In genomic region chr13:12105830-12106628, GRCm38 (mm10) we compare ENCODE assay signal across 8 mouse cellular contexts. TPM values are rescaled to one million over a fixed set of nuclear protein-coding genes. Genes with fewer than 3 reads are reported as not detected.
DNase-seq lines count a peak whose midpoint lies in the region; ATAC-seq and TF ChIP-seq lines count a peak whose summit lies in the region.
"Had no signal": no experiment of that assay in that cellular context is flagged by ENCODE, and none has a peak within 500 bp of the region (broad histone marks: within the 10 kb centered on the region; RNA-seq: fewer than 3 reads in every experiment).

No protein-coding gene starts in this region.

- peak overlapping the region; percentile 99 for H3K27ac ChIP-seq in cortical plate, adult 2 months (ENCODE audit: insufficient read depth, low read length)
- peak overlapping the region; percentile 90 for H3K27ac ChIP-seq in heart, embryonic 15.5 days
- peak overlapping the region; percentile 76 for H3K27ac ChIP-seq in midbrain, embryonic 12.5 days (replicated peaks)
- no peak overlapping the region for H3K27ac ChIP-seq in stomach, embryonic 15.5 days

- peak; percentile 32; the same call in 1 of the 2 replicates for ATAC-seq in heart, embryonic 15.5 days (replicated peaks; ENCODE audit: insufficient number of reproducible peaks, insufficient read depth, low FRiP score, low read depth)
- peak; percentile 79 for ATAC-seq in midbrain, embryonic 12.5 days (ENCODE audit: low FRiP score, low read depth)
- ATAC-seq in stomach, embryonic 15.5 days (ENCODE audit: insufficient read depth, low FRiP score, low read depth) = peak; percentile 33; the same call in 1 of the 2 replicates

- no peak for TF ChIP-seq POLR2A in cortical plate, adult 2 months (IDR thresholded peaks at IDR 0.05; ENCODE audit: extremely low read depth, insufficient read depth, low read length)

- under 1% methylated on average over 67 of the region's 67 CpGs for WGBS in heart, embryonic 15.5 days
- under 1% methylated on average over 67 of the region's 67 CpGs for WGBS in midbrain, embryonic 12.5 days
- WGBS in stomach, embryonic 15.5 days = under 1% methylated on average over 67 of the region's 67 CpGs

- peaks cover 37% of the 10 kb centered on the region for H3K4me1 ChIP-seq in E14TG2a.4 (replicated peaks; ENCODE audit: low read depth, low read length)
- peaks cover 2% of the 10 kb centered on the region for H3K4me1 ChIP-seq in cortical plate, adult 2 months (ENCODE audit: control insufficient read depth, insufficient read depth, low read length)
- H3K4me1 ChIP-seq in heart, embryonic 15.5 days (replicated peaks) = peaks cover 26% of the 10 kb centered on the region
- H3K4me1 ChIP-seq in midbrain, embryonic 12.5 days = peaks cover 13% of the 10 kb centered on the region
- H3K4me1 ChIP-seq in stomach, embryonic 15.5 days = peaks cover 7% of the 10 kb centered on the region; the same call in 1 of the 2 replicates

- peak; percentile 52 for DNase-seq in Muller cell, postnatal 12 days (ENCODE audit: inconsistent ontology term)
- DNase-seq in left cerebral cortex, adult 8-10 months (ENCODE audit: low spot score in 2 of 2) = peak; percentile 36 to 56

- H3K9me3 ChIP-seq in E14TG2a.4 (ENCODE audit: low read length) = no peaks in the 10 kb centered on the region
- no peaks in the 10 kb centered on the region for H3K9me3 ChIP-seq in heart, embryonic 15.5 days (replicated peaks)
- no peaks in the 10 kb centered on the region for H3K9me3 ChIP-seq in midbrain, embryonic 12.5 days
- H3K9me3 ChIP-seq in stomach, embryonic 15.5 days = no peaks in the 10 kb centered on the region

- H3K4me2 ChIP-seq in heart, embryonic 15.5 days = peak overlapping the region; percentile 77
- peak overlapping the region; percentile 99 for H3K4me2 ChIP-seq in midbrain, embryonic 12.5 days (replicated peaks)
- H3K4me2 ChIP-seq in stomach, embryonic 15.5 days = peak overlapping the region; percentile 91

- H3K36me3 ChIP-seq in E14TG2a.4 (ENCODE audit: insufficient read depth, low read length) = no peaks in the 10 kb centered on the region
- no peaks in the 10 kb centered on the region for H3K36me3 ChIP-seq in heart, embryonic 15.5 days
- H3K36me3 ChIP-seq in midbrain, embryonic 12.5 days = no peaks in the 10 kb centered on the region
- no peaks in the 10 kb centered on the region for H3K36me3 ChIP-seq in stomach, embryonic 15.5 days

- peak overlapping the region; percentile 86 for H3K9ac ChIP-seq in heart, embryonic 15.5 days
- peak overlapping the region; percentile 75 for H3K9ac ChIP-seq in midbrain, embryonic 12.5 days (replicated peaks)
- H3K9ac ChIP-seq in stomach, embryonic 15.5 days = peak overlapping the region; percentile 17

- peaks cover 22% of the 10 kb centered on the region for H3K27me3 ChIP-seq in E14TG2a.4 (ENCODE audit: insufficient read depth, low read length)
- peaks cover 14% of the 10 kb centered on the region for H3K27me3 ChIP-seq in heart, embryonic 15.5 days
- H3K27me3 ChIP-seq in midbrain, embryonic 12.5 days = peaks cover 38% of the 10 kb centered on the region
- H3K27me3 ChIP-seq in stomach, embryonic 15.5 days (replicated peaks) = peaks cover 27% of the 10 kb centered on the region

- peak overlapping the region; percentile 89 for H3K4me3 ChIP-seq in E14TG2a.4 (replicated peaks; ENCODE audit: low read length)
- peak overlapping the region; percentile 99 for H3K4me3 ChIP-seq in cortical plate, adult 2 months (ENCODE audit: insufficient read depth, low read length)
- H3K4me3 ChIP-seq in heart, embryonic 15.5 days = peak overlapping the region; percentile 71
- H3K4me3 ChIP-seq in midbrain, embryonic 12.5 days = peak overlapping the region; percentile 72
- H3K4me3 ChIP-seq in stomach, embryonic 15.5 days (replicated peaks) = peak overlapping the region; percentile 55
- H3K4me3 ChIP-seq: erythroblast, embryonic 14.5 days had no signal

- TF ChIP-seq CTCF in E14TG2a.4 (conservative IDR thresholded peaks at IDR 0.05; ENCODE audit: low read length) = no peak
- TF ChIP-seq CTCF in cortical plate, adult 2 months (IDR thresholded peaks at IDR 0.05; ENCODE audit: extremely low read depth, insufficient read depth, low read length) = no peak

RNA-seq across cellular contexts. Expression of gene Ryr2, which starts 0.7 kb away (rescaled TPM):
- polyA plus RNA-seq in cortical plate, adult 2 months (2012; rRNA removed) = 62.3 and 71.8 TPM in 2 replicates
- polyA plus RNA-seq in heart, embryonic 15.5 days (2015; fragmentation: Nextera tagmentation; extraction: Ambion mirVana) = 27.3 and 30.0 TPM in 2 replicates
- total RNA-seq in left cerebral cortex, adult 8-10 months (2022) = 100 to 1,000 TPM; 139 to 174 (median 157) TPM
- polyA plus RNA-seq in midbrain, embryonic 12.5 days (2016; fragmentation: Nextera tagmentation; extraction: Ambion mirVana) = 0.70 and 0.94 TPM in 2 replicates
- polyA plus RNA-seq in stomach, embryonic 15.5 days (2015; fragmentation: Nextera tagmentation; extraction: Ambion mirVana) = 0.85 and 1.1 TPM in 2 replicates
- polyA plus RNA-seq: erythroblast, embryonic 14.5 days had no signal

Comparison
In these comparisons a context has a peak if more than half of its experiments do, and no peak if none do; other contexts are left out.
1. H3K9ac ChIP-seq: peak in every context shown above with its lines; median percentile 86 in heart, embryonic 15.5 days; 75 in midbrain, embryonic 12.5 days; 17 in stomach, embryonic 15.5 days.
2. RNA of gene Ryr2, which starts 0.7 kb away (polyA plus RNA-seq): 62.3 to 71.8 TPM in cortical plate, adult 2 months and 27.3 to 30.0 TPM in heart, embryonic 15.5 days; 0.85 to 1.1 TPM in stomach, embryonic 15.5 days and 0.70 to 0.94 TPM in midbrain, embryonic 12.5 days; every median in the first group is over 10 times any median in the second.
3. Peak in every context shown above with its lines, with median percentiles within 50 percentile points of each other: H3K4me3 ChIP-seq, ATAC-seq and H3K4me2 ChIP-seq.